Mouse (Mus musculus) forebrain, embryonic 14.5 days (tissue): Measurements from ENCODE around the gene Prr15l. TPM values are rescaled to one million over a fixed set of nuclear protein-coding genes. Genes with fewer than 3 reads are reported as not detected.

Source experiments
- ATAC-seq: fragments of 200-750 bp; cut with Nextera tagmentation; 2 replicates; pipeline ENCODE4 v1.8.0; 2017; ENCODE audit warnings: mild to moderate bottlenecking, moderate library complexity
- DNase-seq: peaks from one replicate; pipeline ENCODE4 v3.0.0-alpha.2; 2015; ENCODE audit warnings: low spot score
- H3K27ac ChIP-seq: fragments of 300-500 bp; sonication (generic); 2 replicates; pipeline ENCODE4 v1.5.1; 2014; ENCODE audit warnings: low read depth, mild to moderate bottlenecking, control low read depth, low read length, moderate library complexity
- H3K27me3 ChIP-seq: fragments of 300-500 bp; sonication (generic); replicated peaks from 2 replicates; pipeline ENCODE4 v1.6.1; 2014; ENCODE audit warnings: low read length, control low read depth, mixed read lengths; ENCODE audit not compliant: control insufficient read depth, insufficient read depth
- H3K36me3 ChIP-seq: fragments of 300-500 bp; sonication (generic); 2 replicates; pipeline ENCODE4 v1.6.1; 2014; ENCODE audit warnings: low read length, control low read depth; ENCODE audit not compliant: control insufficient read depth, insufficient read depth
- H3K4me1 ChIP-seq: fragments of 300-500 bp; sonication (generic); 2 replicates; pipeline ENCODE4 v1.6.1; 2014; ENCODE audit warnings: antibody characterized with exemption, low read length, control low read depth; ENCODE audit not compliant: control insufficient read depth, insufficient read depth
- H3K4me2 ChIP-seq: fragments of 300-500 bp; sonication (generic); 2 replicates; pipeline ENCODE4 v1.6.1; 2014; ENCODE audit warnings: mild to moderate bottlenecking, control low read depth, low read length
- H3K4me3 ChIP-seq: fragments of 300-500 bp; sonication (generic); 2 replicates; pipeline ENCODE4 v1.5.1; 2014; ENCODE audit warnings: low read depth, low read length, control low read depth
- H3K9ac ChIP-seq: fragments of 300-500 bp; sonication (generic); 2 replicates; pipeline ENCODE4 v1.6.1; 2014; ENCODE audit warnings: mild to moderate bottlenecking, low read length, control low read depth, moderate library complexity
- H3K9me3 ChIP-seq: fragments of 300-500 bp; sonication (generic); replicated peaks from 2 replicates; pipeline ENCODE4 v1.6.1; 2016; ENCODE audit warnings: low read length, control low read depth, mixed read lengths; ENCODE audit not compliant: control insufficient read depth
- WGBS: fragments of 180-500 bp; shearing (Covaris S2); extraction: QIAGEN DNeasy Blood & Tissue Kit; methylation state at CpG from one replicate; pipeline ENCODE4 v1.1.7; 2014; 5-methylcytosine and 5-hydroxymethylcytosine counted together
- polyA plus RNA-seq: library from polyadenylated mRNA; unstranded; fragments of >200 nt; fragmentation: Nextera tagmentation; extraction: Ambion mirVana; gene quantifications from 2 replicates; pipeline ENCODE4 v1.2.1, GENCODE M21; 2014

Prr15l gene
- polyA plus RNA-seq, 1 experiment from 2014 or later, result 0.09 TPM

GRCm38 (mm10) chr11:96895886-96896285, 32.0 kb upstream of the Prr15l start:
- 94% methylated on average over 4 of the region's 4 CpGs for WGBS
- no peak overlapping the region for H3K4me3 ChIP-seq
- ATAC-seq, result no peak

GRCm38 (mm10) chr11:96899449-96900306, 28.2 kb upstream of the Prr15l start:
- H3K27ac ChIP-seq, result peak overlapping the region; percentile 87
- peak overlapping the region; percentile 35 for H3K4me2 ChIP-seq
- DNase-seq, result peak; percentile 61
- peaks cover 62% of the 10 kb centered on the region for H3K4me1 ChIP-seq
- H3K9ac ChIP-seq, result peak overlapping the region; percentile 45; the same call in 1 of the 2 replicates
- H3K36me3 ChIP-seq, result no peaks in the 10 kb centered on the region
- no peaks in the 10 kb centered on the region for H3K27me3 ChIP-seq
- H3K4me3 ChIP-seq, result no peak overlapping the region
- peak; percentile 51 for ATAC-seq
- 21% methylated on average over 13 of the region's 13 CpGs for WGBS
- H3K9me3 ChIP-seq, result no peaks in the 10 kb centered on the region

More at GRCm38 (mm10) chr11:96895886-96896285, 32.0 kb upstream of the Prr15l start:
- Histone ChIP-seq H3K9me3 (no peaks in the 10 kb centered on the region), H3K9ac (no peak overlapping the region), H3K27me3 (no peaks in the 10 kb centered on the region), H3K27ac (no peak overlapping the region), H3K4me2 (no peak overlapping the region), H3K36me3 (no peaks in the 10 kb centered on the region), H3K4me1 (peaks cover 46% of the 10 kb centered on the region)
- no peak for DNase-seq

DNA sequence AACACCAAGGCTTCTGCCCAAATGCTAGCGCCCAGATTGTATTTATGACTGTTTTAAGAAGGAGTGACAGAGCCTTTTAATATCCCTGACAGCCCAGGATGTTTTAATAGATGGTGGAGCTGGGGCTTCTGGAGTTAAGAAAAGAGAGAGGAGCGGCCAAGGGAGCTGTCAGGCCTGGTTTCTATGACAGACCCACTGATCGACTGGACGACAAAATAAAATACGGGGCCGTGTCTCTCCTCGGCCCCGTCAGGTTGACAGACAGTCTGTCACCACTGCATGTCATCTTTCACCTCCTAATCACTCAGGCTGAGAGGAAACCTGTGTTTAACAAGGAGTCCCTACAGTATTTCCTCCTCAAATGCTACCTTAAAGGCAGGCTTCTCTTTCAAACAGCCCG, 26.6 kb upstream of the Prr15l start:
- H3K36me3 ChIP-seq, result 0 out of 2 replicates have a peak, but pooled peaks cover 5% of the 10 kb centered on the region
- H3K4me2 ChIP-seq, result no peak overlapping the region
- peak overlapping the region; percentile 89; the same call in 1 of the 2 replicates for H3K27ac ChIP-seq
- H3K9ac ChIP-seq, result no peak overlapping the region
- WGBS, result 42% methylated on average over 9 of the region's 9 CpGs
- no peak for ATAC-seq
- DNase-seq, result no peak
- H3K4me3 ChIP-seq, result no peak overlapping the region
- H3K27me3 ChIP-seq, result no peaks in the 10 kb centered on the region
- H3K9me3 ChIP-seq, result no peaks in the 10 kb centered on the region
- H3K4me1 ChIP-seq, result peaks cover 61% of the 10 kb centered on the region

DNA sequence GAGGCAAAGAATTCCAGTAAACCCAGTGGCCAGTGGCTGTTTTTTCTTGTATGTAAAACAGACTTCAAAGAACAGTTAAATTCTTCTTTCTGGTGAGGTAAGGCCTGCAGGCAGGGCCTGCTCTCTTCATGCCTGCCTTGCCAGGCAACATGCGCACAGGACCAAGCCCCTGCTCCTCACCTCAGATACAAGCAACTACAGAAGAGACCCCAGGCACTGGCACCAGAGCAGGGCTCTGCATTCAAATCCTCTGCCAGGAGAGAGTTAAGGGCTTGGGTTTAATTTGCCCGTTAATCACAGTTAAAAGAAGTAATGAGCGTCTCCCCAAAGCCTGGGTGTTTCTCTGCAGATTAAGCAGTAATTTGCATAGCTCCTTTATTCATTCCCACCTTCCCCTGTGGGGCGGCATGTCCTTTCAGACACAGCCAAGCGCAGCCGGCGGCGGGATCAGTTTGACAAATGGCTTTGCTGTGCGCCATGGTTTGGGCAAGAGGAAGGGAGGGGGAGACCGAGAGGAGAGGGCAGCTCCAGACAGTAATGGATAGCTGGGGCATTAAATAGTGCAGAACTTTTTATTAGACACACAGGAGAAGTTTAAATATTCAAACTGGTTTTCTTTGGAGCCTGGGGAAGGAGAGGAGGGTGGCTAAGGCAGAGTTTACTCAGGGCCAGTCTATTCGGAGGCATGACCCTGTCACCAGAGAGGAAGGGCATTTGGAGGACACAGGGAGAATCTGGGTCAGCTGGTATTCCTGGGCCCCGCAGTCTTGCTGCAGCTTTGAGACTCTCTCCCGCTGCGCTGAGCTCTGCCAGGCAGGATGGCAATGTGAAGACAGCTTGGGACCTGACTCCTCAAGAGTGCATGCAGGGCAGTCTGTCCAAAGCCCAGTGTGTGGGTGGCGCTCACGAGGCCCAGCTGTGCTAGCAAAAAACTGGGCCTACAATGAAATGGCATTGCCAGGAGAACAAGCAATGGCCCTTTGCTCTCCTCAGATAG, 25.0 kb upstream of the Prr15l start:
- Histone ChIP-seq H3K4me2 (peak overlapping the region; percentile 6; the same call in 1 of the 2 replicates), H3K9ac (peak overlapping the region; percentile 2; the same call in 1 of the 2 replicates), H3K27ac (peak overlapping the region; percentile 89), H3K9me3 (no peaks in the 10 kb centered on the region), H3K27me3 (no peaks in the 10 kb centered on the region), H3K36me3 (peaks cover 14% of the 10 kb centered on the region), H3K4me3 (no peak overlapping the region), H3K4me1 (peaks cover 54% of the 10 kb centered on the region)
- ATAC-seq (peak; percentile 83), DNase-seq (peak; percentile 96)
- WGBS, result 4% methylated on average over 16 of the region's 16 CpGs

DNA sequence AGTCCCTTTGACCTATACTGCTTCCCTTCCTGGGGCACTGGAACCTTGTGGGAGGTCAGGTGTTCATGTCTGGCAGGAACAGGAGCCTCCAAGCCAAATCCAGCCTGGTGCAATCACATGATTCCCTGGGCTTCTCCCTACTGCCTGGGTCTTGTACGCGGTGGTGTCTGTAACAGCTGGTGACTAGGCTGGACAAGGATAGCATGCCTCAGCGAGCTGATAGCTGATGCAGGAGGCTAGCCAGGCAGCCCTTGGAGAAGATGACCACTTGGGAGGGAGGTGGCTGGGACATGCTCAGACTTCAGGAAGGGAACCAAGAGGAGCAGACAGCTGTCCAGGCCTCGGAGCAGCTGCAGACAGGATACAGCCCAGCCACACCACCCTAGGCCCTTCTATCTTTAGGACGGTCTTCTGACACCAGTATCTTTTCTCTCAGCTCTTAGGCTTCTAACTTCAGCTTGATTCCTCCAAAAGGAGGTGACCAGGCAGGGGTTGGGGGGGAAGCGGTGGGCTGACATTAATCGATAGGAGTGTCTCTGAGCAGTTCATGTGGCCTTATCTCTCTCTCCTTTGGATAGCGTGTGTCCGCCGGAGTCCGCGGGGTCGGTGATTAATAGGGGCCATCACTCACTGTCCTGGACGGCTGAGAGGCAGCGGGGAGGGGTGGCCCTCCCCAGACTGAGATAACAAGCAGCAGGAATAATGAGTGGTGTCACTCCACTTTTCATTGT, 21.3 kb upstream of the Prr15l start:
- H3K9ac ChIP-seq, result no peak overlapping the region
- H3K36me3 ChIP-seq, result peaks cover 33% of the 10 kb centered on the region
- peaks cover 27% of the 10 kb centered on the region for H3K4me1 ChIP-seq
- DNase-seq (no peak), ATAC-seq (no peak)
- H3K4me3 ChIP-seq, result no peak overlapping the region
- H3K4me2 ChIP-seq, result no peak overlapping the region
- H3K27me3 ChIP-seq, result no peaks in the 10 kb centered on the region
- H3K9me3 ChIP-seq, result no peaks in the 10 kb centered on the region
- peak overlapping the region; percentile 17; the same call in 1 of the 2 replicates for H3K27ac ChIP-seq
- 65% methylated on average over 15 of the region's 15 CpGs for WGBS

- Histone ChIP-seq H3K27ac (no peak overlapping the region), H3K9me3 (no peaks in the 10 kb centered on the region), H3K9ac (no peak overlapping the region; the same call in 1 of the 2 replicates), H3K36me3 (peaks cover 50% of the 10 kb centered on the region), H3K4me1 (peaks cover 9% of the 10 kb centered on the region), H3K4me3 (no peak overlapping the region), H3K27me3 (no peaks in the 10 kb centered on the region), H3K4me2 (no peak overlapping the region)
- no peak for ATAC-seq
- DNase-seq, result no peak
- 93% methylated on average over 12 of the region's 12 CpGs for WGBS
Observed at GRCm38 (mm10) chr11:96908594-96908993, 19.3 kb upstream of the Prr15l start.

GRCm38 (mm10) chr11:96910003-96910402, 17.9 kb upstream of the Prr15l start:
- H3K9me3 ChIP-seq, result no peaks in the 10 kb centered on the region
- WGBS, result 24% methylated on average over 7 of the region's 7 CpGs
- ATAC-seq (peak; percentile 82), DNase-seq (peak; percentile 92)
- no peaks in the 10 kb centered on the region for H3K27me3 ChIP-seq
- H3K36me3 ChIP-seq, result peaks cover 50% of the 10 kb centered on the region
- no peak overlapping the region for H3K4me2 ChIP-seq
- no peak overlapping the region for H3K4me3 ChIP-seq
- peaks cover 5% of the 10 kb centered on the region; the same call in 1 of the 2 replicates for H3K4me1 ChIP-seq
- no peak overlapping the region for H3K27ac ChIP-seq
- no peak overlapping the region for H3K9ac ChIP-seq

DNA sequence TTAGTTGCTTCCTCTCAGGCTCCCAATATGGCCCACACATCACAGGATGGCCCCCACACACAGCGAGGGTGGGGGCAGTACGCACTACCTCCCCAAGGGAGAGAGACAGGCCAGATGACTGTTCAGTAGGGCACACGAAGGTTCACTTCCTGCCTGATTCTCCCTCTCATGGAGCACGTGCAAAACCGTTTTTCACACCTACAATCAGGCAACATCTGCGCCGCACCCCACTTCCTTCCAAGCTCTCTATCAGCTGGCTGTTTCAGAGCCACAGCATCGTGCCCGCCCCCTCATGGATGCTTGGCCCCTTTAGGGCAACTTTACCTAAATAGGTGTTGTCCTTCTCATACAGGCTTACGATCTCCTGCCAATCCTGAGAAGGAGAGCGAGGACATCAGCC, 15.2 kb upstream of the Prr15l start:
- Histone ChIP-seq H3K9ac (no peak overlapping the region), H3K4me2 (no peak overlapping the region), H3K9me3 (no peaks in the 10 kb centered on the region), H3K4me1 (peaks cover 7% of the 10 kb centered on the region), H3K27ac (no peak overlapping the region), H3K4me3 (no peak overlapping the region), H3K36me3 (peaks cover 39% of the 10 kb centered on the region), H3K27me3 (no peaks in the 10 kb centered on the region)
- DNase-seq (no peak), ATAC-seq (no peak)
- 88% methylated on average over 11 of the region's 11 CpGs for WGBS
